Comparison of ENCODE assay signal across 8 mouse cellular contexts in genomic region chr3:103790346-103791145, GRCm38 (mm10). TPM values are rescaled to one million over a fixed set of nuclear protein-coding genes. Genes with fewer than 3 reads are reported as not detected.
DNase-seq lines count a peak whose midpoint lies in the region; ATAC-seq and TF ChIP-seq lines count a peak whose summit lies in the region.

No protein-coding gene starts in this region.

- no peak for TF ChIP-seq POLR2A in thymus, adult 2 months (IDR thresholded peaks at IDR 0.05; ENCODE audit: control insufficient read depth, extremely low read depth, insufficient read depth, low read length, poor library complexity)

- no peak for TF ChIP-seq CTCF in layer of hippocampus, adult 2 months (conservative IDR thresholded peaks at IDR 0.05)
- TF ChIP-seq CTCF in E14TG2a.4 (conservative IDR thresholded peaks at IDR 0.05; ENCODE audit: low read length): no peak
- peak; percentile 44; the same call in 1 of the 2 replicates for TF ChIP-seq CTCF in thymus, adult 2 months (IDR thresholded peaks at IDR 0.05; ENCODE audit: borderline replicate concordance, control insufficient read depth, extremely low read depth, insufficient read depth, low read length, poor library complexity)

- H3K27ac ChIP-seq in layer of hippocampus, adult 2 months: peak overlapping the region; percentile 99
- peak overlapping the region; percentile 87 for H3K27ac ChIP-seq in midbrain, embryonic 12.5 days (replicated peaks)
- H3K27ac ChIP-seq in thymus, adult 2 months (ENCODE audit: control insufficient read depth, insufficient read depth, low read length): peak overlapping the region; percentile 83

- WGBS in midbrain, embryonic 12.5 days: under 1% methylated on average over 42 of the region's 61 CpGs
- under 1% methylated on average over 59 of the region's 61 CpGs for WGBS in thymus, adult 2 months

- H3K27me3 ChIP-seq in E14TG2a.4 (ENCODE audit: insufficient read depth, low read length): peaks cover 6% of the 10 kb centered on the region
- H3K27me3 ChIP-seq in midbrain, embryonic 12.5 days: no peaks in the 10 kb centered on the region
- no peaks in the 10 kb centered on the region for H3K27me3 ChIP-seq in thymus, adult 2 months (ENCODE audit: control insufficient read depth, insufficient read depth, low read length)

- no peak for DNase-seq in layer of hippocampus, adult 2 months (ENCODE audit: low spot score in 2 of 2)
- no peak for DNase-seq in layer of hippocampus, adult 8-10 months (ENCODE audit: low spot score in 2 of 2)
- DNase-seq in cerebellum, adult 8-10 months: peak; percentile 51
- peak; percentile 28 to 40 for DNase-seq in gastrocnemius, postnatal 4 days (ENCODE audit: low spot score in 2 of 2)
- peak; percentile 60 for DNase-seq in kidney, postnatal 10 days
- DNase-seq in thymus, adult 2 months: peak; percentile 53

- peak overlapping the region; percentile 96 for H3K9ac ChIP-seq in midbrain, embryonic 12.5 days (replicated peaks)

- H3K4me1 ChIP-seq in E14TG2a.4 (replicated peaks; ENCODE audit: low read depth, low read length): peaks cover 49% of the 10 kb centered on the region
- H3K4me1 ChIP-seq in midbrain, embryonic 12.5 days: peaks cover 19% of the 10 kb centered on the region
- peaks cover 11% of the 10 kb centered on the region for H3K4me1 ChIP-seq in thymus, adult 2 months (replicated peaks; ENCODE audit: control insufficient read depth, insufficient read depth, low read length)

- H3K4me2 ChIP-seq in midbrain, embryonic 12.5 days (replicated peaks): peak overlapping the region; percentile 88

- H3K4me3 ChIP-seq in layer of hippocampus, adult 2 months: peak overlapping the region; percentile 89
- peak overlapping the region; percentile 92 for H3K4me3 ChIP-seq in E14TG2a.4 (replicated peaks; ENCODE audit: low read length)
- H3K4me3 ChIP-seq in midbrain, embryonic 12.5 days: peak overlapping the region; percentile 97
- H3K4me3 ChIP-seq in thymus, adult 2 months (ENCODE audit: control insufficient read depth, insufficient read depth, low read length): peak overlapping the region; percentile 67

- peak; percentile 88 for ATAC-seq in midbrain, embryonic 12.5 days (ENCODE audit: low FRiP score, low read depth)

- no peaks in the 10 kb centered on the region for H3K9me3 ChIP-seq in E14TG2a.4 (ENCODE audit: low read length)
- H3K9me3 ChIP-seq in midbrain, embryonic 12.5 days: no peaks in the 10 kb centered on the region

- H3K36me3 ChIP-seq in E14TG2a.4 (ENCODE audit: insufficient read depth, low read length): no peaks in the 10 kb centered on the region
- H3K36me3 ChIP-seq in midbrain, embryonic 12.5 days: no peaks in the 10 kb centered on the region
- no peaks in the 10 kb centered on the region for H3K36me3 ChIP-seq in thymus, adult 2 months (ENCODE audit: control insufficient read depth, insufficient read depth, low read length)

RNA-seq across cellular contexts. Expression of gene Hipk1, which starts 0.8 kb away (rescaled TPM):
- total RNA-seq in layer of hippocampus, adult 2 months (2021): 100 to 1,000 TPM; 128 to 134 TPM
- 100 to 1,000 TPM; 115 to 141 (median 129) TPM for total RNA-seq in layer of hippocampus, adult 8-10 months (2022)
- total RNA-seq in gastrocnemius, postnatal 4 days (2021): 10 to 100 TPM; 69.6 to 76.7 TPM
- polyA plus RNA-seq in midbrain, embryonic 12.5 days (2016; fragmentation: Nextera tagmentation; extraction: Ambion mirVana): 17.9 and 18.3 TPM in 2 replicates
- 172 and 231 TPM in 2 replicates for polyA plus RNA-seq in thymus, adult 2 months (2012; rRNA removed)

RNA-seq across cellular contexts. Expression of gene Dclre1b, which starts 18.7 kb away (rescaled TPM):
- total RNA-seq in layer of hippocampus, adult 2 months (2021): 1 to 10 TPM; 9.8 to 10.0 TPM
- total RNA-seq in layer of hippocampus, adult 8-10 months (2022): 10 to 100 TPM in 2 of 4 experiments, 1 to 10 TPM in 2; 7.4 to 12.1 (median 9.7) TPM
- 10 to 100 TPM in 1 of 2 experiments, 1 to 10 TPM in 1; 6.7 to 10.6 TPM for total RNA-seq in gastrocnemius, postnatal 4 days (2021)
- 25.6 and 32.4 TPM in 2 replicates for polyA plus RNA-seq in midbrain, embryonic 12.5 days (2016; fragmentation: Nextera tagmentation; extraction: Ambion mirVana)
- polyA plus RNA-seq in thymus, adult 2 months (2012; rRNA removed): 38.1 and 44.3 TPM in 2 replicates

RNA-seq across cellular contexts. Expression of gene Ap4b1, which starts 18.8 kb away (rescaled TPM):
- total RNA-seq in layer of hippocampus, adult 2 months (2021): 10 to 100 TPM; 12.7 to 13.3 TPM
- 10 to 100 TPM; 11.4 to 14.3 (median 13.1) TPM for total RNA-seq in layer of hippocampus, adult 8-10 months (2022)
- total RNA-seq in gastrocnemius, postnatal 4 days (2021): 10 to 100 TPM; 12.8 to 15.5 TPM
- polyA plus RNA-seq in midbrain, embryonic 12.5 days (2016; fragmentation: Nextera tagmentation; extraction: Ambion mirVana): 21.8 and 26.1 TPM in 2 replicates
- 24.0 and 24.4 TPM in 2 replicates for polyA plus RNA-seq in thymus, adult 2 months (2012; rRNA removed)

RNA-seq across cellular contexts. Expression of gene Gm43064, which starts 18.8 kb away (rescaled TPM):
- under 1 TPM; 0.27 to 0.31 TPM for total RNA-seq in layer of hippocampus, adult 2 months (2021)
- total RNA-seq in layer of hippocampus, adult 8-10 months (2022): under 1 TPM in 3 of 4 experiments, not detected in 1; 0.21 to 0.83 (median 0.30) TPM
- total RNA-seq in gastrocnemius, postnatal 4 days (2021): under 1 TPM; 0.20 to 0.21 TPM
- 0.17 TPM in 1 of 2 replicates, not detected in the other for polyA plus RNA-seq in midbrain, embryonic 12.5 days (2016; fragmentation: Nextera tagmentation; extraction: Ambion mirVana)
- polyA plus RNA-seq in thymus, adult 2 months (2012; rRNA removed): 1.2 and 2.7 TPM in 2 replicates

RNA-seq across cellular contexts. Expression of gene Bcl2l15, which starts 41.9 kb away (rescaled TPM):
- 1 to 10 TPM; 1.5 to 2.0 TPM for total RNA-seq in layer of hippocampus, adult 2 months (2021)
- 1 to 10 TPM in 2 of 4 experiments, under 1 TPM in 2; 0.56 to 3.6 (median 1.9) TPM for total RNA-seq in layer of hippocampus, adult 8-10 months (2022)
- total RNA-seq in gastrocnemius, postnatal 4 days (2021): under 1 TPM in 1 of 2 experiments, not detected in 1; 0.23 TPM
- 0.38 and 0.42 TPM in 2 replicates for polyA plus RNA-seq in midbrain, embryonic 12.5 days (2016; fragmentation: Nextera tagmentation; extraction: Ambion mirVana)
- 0.37 and 0.84 TPM in 2 replicates for polyA plus RNA-seq in thymus, adult 2 months (2012; rRNA removed)

Comparison
In these comparisons a context has a peak if more than half of its experiments do, and no peak if none do; other contexts are left out.
1. DNase-seq: peak in cerebellum, adult 8-10 months (single experiment), gastrocnemius, postnatal 4 days (2 of 2), kidney, postnatal 10 days (single experiment) and thymus, adult 2 months (single experiment); none in layer of hippocampus, adult 2 months (0 of 2) and layer of hippocampus, adult 8-10 months (0 of 2).
2. Peak in every context shown above with its lines, with median percentiles within 50 percentile points of each other: H3K27ac ChIP-seq and H3K4me3 ChIP-seq.